ENCODE assay signal across 8 mouse cellular contexts in genomic region chr5:146948508-146949088, GRCm38 (mm10). TPM values are rescaled to one million over a fixed set of nuclear protein-coding genes. Genes with fewer than 3 reads are reported as not detected.
DNase-seq lines count a peak whose midpoint lies in the region.

Gene Gtf3a (plus strand): TSS chr5:146948657.

- peaks cover 36% of the 10 kb centered on the region for H3K36me3 ChIP-seq in hindbrain, embryonic 10.5 days

- H3K27ac ChIP-seq in hindbrain, embryonic 10.5 days: peak within 1 kb of the TSS; percentile 94

- H3K4me3 ChIP-seq in hindbrain, embryonic 10.5 days: peak within 1 kb of the TSS; percentile 85

- peaks cover 24% of the 10 kb centered on the region for H3K4me1 ChIP-seq in hindbrain, embryonic 10.5 days (replicated peaks)

- no peaks in the 10 kb centered on the region for H3K27me3 ChIP-seq in hindbrain, embryonic 10.5 days (ENCODE audit: insufficient read depth, poor library complexity, severe bottlenecking)

- peaks cover 3% of the 10 kb centered on the region; the same call in 1 of the 2 replicates for H3K9me3 ChIP-seq in hindbrain, embryonic 10.5 days

- under 1% methylated on average over 62 of the region's 62 CpGs for WGBS in hindbrain, embryonic 10.5 days

- peak; percentile 93 for DNase-seq in R1 (ENCODE audit: low read depth, low spot score)
- peak; percentile 75 for DNase-seq in cerebellum, adult 9-11 months
- DNase-seq in frontal cortex, adult 2 months (ENCODE audit: extremely low spot score in 1 of 2, low spot score in 1 of 2): peak in 1 of 2 experiments; percentile 76
- DNase-seq in hindbrain, embryonic 10.5 days (ENCODE audit: low spot score): peak; percentile 95
- DNase-seq in layer of hippocampus, postnatal 14 days (ENCODE audit: low spot score in 2 of 2): peak; percentile 70 to 82
- peak; percentile 83 for DNase-seq in lung, postnatal 14 days
- peak; percentile 76 for DNase-seq in ovary, postnatal 36 days (ENCODE audit: low spot score)
- DNase-seq in thymus, postnatal 14 days: peak; percentile 85

RNA-seq across cellular contexts. Expression of gene Gtf3a, which starts in this region (rescaled TPM):
- polyA plus RNA-seq in frontal cortex, adult 2 months (2012; rRNA removed): 48.2 and 55.2 TPM in 2 replicates
- 115 and 118 TPM in 2 replicates for polyA plus RNA-seq in hindbrain, embryonic 10.5 days (2016; fragmentation: Nextera tagmentation; extraction: Ambion mirVana)
- 10 to 100 TPM; 23.5 to 26.5 TPM for total RNA-seq in layer of hippocampus, postnatal 14 days (2021)
